Mouse (Mus musculus) testis, adult 2 months (tissue): ENCODE data around the gene Mkrn1.

Experiments
- CTCF ChIP-seq: fragments of 200-500 bp; IDR thresholded peaks from 2 replicates; pipeline ENCODE4 v1.5.1; 2012; ENCODE audit warnings: low read depth, mild to moderate bottlenecking, inconsistent platforms, low read length, moderate library complexity; ENCODE audit not compliant: control insufficient read depth, insufficient read depth, insufficient replicate concordance
- POLR2A ChIP-seq: fragments of 200-500 bp; IDR thresholded peaks from 2 replicates; pipeline ENCODE4 v1.6.1; 2012; ENCODE audit warnings: low read depth, mild to moderate bottlenecking, inconsistent platforms, low read length, moderate library complexity; ENCODE audit not compliant: control insufficient read depth

DNA sequence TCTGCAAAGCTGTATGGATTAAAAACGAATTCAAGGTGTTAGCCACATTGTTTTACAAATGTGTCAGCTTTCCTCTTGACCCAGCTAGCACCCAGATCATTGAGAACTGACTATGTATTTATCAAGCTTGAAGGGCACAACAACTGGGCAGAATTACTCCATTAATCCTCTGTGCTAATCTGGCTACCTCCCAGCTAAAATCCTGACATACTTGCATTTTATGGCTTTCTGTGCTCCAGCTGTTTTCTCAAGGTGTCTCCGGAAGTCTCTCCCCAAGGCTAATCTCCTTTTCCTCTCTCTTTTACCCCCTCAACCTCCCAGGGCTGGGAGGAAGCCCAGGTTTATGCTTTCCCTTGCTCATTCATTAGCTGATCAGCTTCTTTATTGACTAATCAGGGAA, 34.4 kb upstream of the Mkrn1 start:
- TF ChIP-seq POLR2A, result no peak
- no peak for TF ChIP-seq CTCF
